Mouse (Mus musculus) heart, adult 2 months (tissue): ENCODE data around the gene Olfr1062. TPM values are rescaled to one million over a fixed set of nuclear protein-coding genes. Genes with fewer than 3 reads are reported as not detected.
A peak's percentile ranks its signal among the peaks of the same experiment; 100 is the strongest.
"Not testable (repeated sequence)": the region's sequence is repeated elsewhere in the genome, so short reads cannot be mapped to it uniquely, and the experiment has no call there.

Experiments used
- DNase-seq, 2 experiments: peaks; one replicate each; pipeline ENCODE4 v3.0.0; 2021
- H3K27ac ChIP-seq: fragments of 200-600 bp; 2 replicates; pipeline ENCODE4 v1.8.1; 2022
- H3K27me3 ChIP-seq: fragments of 200-500 bp; 2 replicates; pipeline ENCODE4 v1.6.1; 2012; ENCODE audit warnings: mild to moderate bottlenecking, low read length, inconsistent platforms, mixed read lengths; ENCODE audit not compliant: control insufficient read depth, insufficient read depth
- H3K36me3 ChIP-seq: fragments of 200-500 bp; 2 replicates; pipeline ENCODE4 v1.6.1; 2012; ENCODE audit warnings: low read length, inconsistent platforms; ENCODE audit not compliant: control insufficient read depth, insufficient read depth
- H3K4me1 ChIP-seq: fragments of 200-500 bp; 2 replicates; pipeline ENCODE4 v1.6.1; 2011; ENCODE audit warnings: low read length; ENCODE audit not compliant: control insufficient read depth, insufficient read depth
- H3K4me3 ChIP-seq: fragments of 200-600 bp; 2 replicates; pipeline ENCODE4 v1.8.1; 2022
- H3K79me2 ChIP-seq: fragments of 200-500 bp; replicated peaks from 2 replicates; pipeline ENCODE4 v1.6.1; 2012; ENCODE audit warnings: mild to moderate bottlenecking, inconsistent platforms, low read length, moderate library complexity, mixed read lengths; ENCODE audit not compliant: control insufficient read depth, insufficient read depth
- H3K9ac ChIP-seq: fragments of 200-500 bp; 2 replicates; pipeline ENCODE4 v1.6.1; 2012; ENCODE audit warnings: low read depth, mild to moderate bottlenecking, control low read depth, inconsistent platforms, low read length, mixed read lengths
- CTCF ChIP-seq: fragments of 200-600 bp; IDR thresholded peaks from 2 replicates; pipeline ENCODE4 v1.8.1; 2022; ENCODE audit warnings: antibody characterized with exemption, mild to moderate bottlenecking, moderate library complexity
- EP300 ChIP-seq: fragments of 200-500 bp; IDR thresholded peaks from 2 replicates; pipeline ENCODE4 v1.6.1; 2011; ENCODE audit warnings: low read depth, low read length, control low read depth; ENCODE audit not compliant: insufficient read depth
- POLR2A ChIP-seq: fragments of 200-500 bp; IDR thresholded peaks from 2 replicates; pipeline ENCODE4 v1.6.1; 2011; ENCODE audit warnings: mild to moderate bottlenecking, low read depth, low read length, control low read depth; ENCODE audit not compliant: insufficient read depth
- WGBS: fragments of 180-500 bp; shearing (Covaris S2); methylation state at CpG from one replicate; pipeline ENCODE4 v1.1.7; 2018; 5-methylcytosine and 5-hydroxymethylcytosine counted together
- intact Hi-C: fragments of 180-260 bp; cut with DNase I; formaldehyde crosslinking; loops from one replicate; pipeline ENCODE4 v1.15.1; 2025
- long read RNA-seq: library from polyadenylated mRNA; stranded (forward); transcript quantifications from one replicate; pipeline ENCODE4 v2.0.0, GENCODE M21; 2021
- polyA plus RNA-seq: library from polyadenylated mRNA; depleted of rRNA; stranded (reverse); fragments of >200 nt; gene quantifications from 2 replicates; pipeline ENCODE4 v1.2.3, GENCODE M21; 2012; rRNA removed
- total RNA-seq, 2 experiments: library from RNA; stranded (reverse); gene quantifications; 2 replicates each; pipeline ENCODE4 v1.2.3; 2021

The Olfr1062 gene
- total RNA-seq = not detected
- polyA plus RNA-seq = not detected in 2 replicates
- long read RNA-seq = 0 reads

- H3K27me3 ChIP-seq, DNase-seq, H3K9ac ChIP-seq, intact Hi-C loops, H3K36me3 ChIP-seq, H3K4me3 ChIP-seq, H3K27ac ChIP-seq, H3K4me1 ChIP-seq, H3K79me2 ChIP-seq: not testable (repeated sequence)
Measured at GRCm38 (mm10) chr2:86426649-86427048, at the start of gene Olfr1062. Olfr1062 (minus strand) TSS chr2:86426749.

GRCm38 (mm10) chr2:86464442-86465109 is 38.0 kb upstream of the Olfr1062 start:
- H3K4me3 ChIP-seq = no peak overlapping the region
- no peak overlapping the region for H3K27ac ChIP-seq
- no peaks in the 10 kb centered on the region for H3K27me3 ChIP-seq
- DNase-seq = peak; percentile 21 to 42
- no peak for TF ChIP-seq EP300
- TF ChIP-seq CTCF = peak; percentile 87
- intact Hi-C loops = loop anchor here (1.0 to 5.0 kb wide), 2 partner anchors 739 to 1342 kb away; no protein-coding TSS in a partner anchor
- WGBS = 21% methylated on average over 10 of the region's 10 CpGs
- H3K36me3 ChIP-seq = no peaks in the 10 kb centered on the region
- H3K9ac ChIP-seq = no peak overlapping the region
- H3K4me1 ChIP-seq = no peaks in the 10 kb centered on the region
- no peaks in the 10 kb centered on the region for H3K79me2 ChIP-seq

- TF ChIP-seq POLR2A (no peak), CTCF (no peak), EP300 (no peak)
- Histone ChIP-seq H3K79me2 (no peaks in the 10 kb centered on the region), H3K9ac (no peak overlapping the region), H3K4me3 (no peak overlapping the region), H3K27me3 (no peaks in the 10 kb centered on the region), H3K4me1 (no peaks in the 10 kb centered on the region), H3K36me3 (no peaks in the 10 kb centered on the region), H3K27ac (no peak overlapping the region)
- intact Hi-C loops = loop anchor here (5.0 kb wide), 1 partner anchor 1338 kb away; no protein-coding TSS in a partner anchor
- no peak for DNase-seq
- 55% methylated on average over 1 of the region's 1 CpGs for WGBS
Measured at GRCm38 (mm10) chr2:86460434-86460833, 33.9 kb upstream of the Olfr1062 start.

GRCm38 (mm10) chr2:86456169-86456568 is 29.6 kb upstream of the Olfr1062 start, which contains the start of gene Olfr1066:
Olfr1066 (minus strand) TSS chr2:86456269.
- H3K36me3 ChIP-seq = no peaks in the 10 kb centered on the region
- H3K4me1 ChIP-seq = no peaks in the 10 kb centered on the region
- H3K4me3 ChIP-seq = no peak within 1 kb of the TSS
- no peaks in the 10 kb centered on the region for H3K79me2 ChIP-seq
- 76% methylated on average over 1 of the region's 1 CpGs for WGBS
- no peak within 1 kb of the TSS for H3K9ac ChIP-seq
- no peak for DNase-seq
- TF ChIP-seq CTCF (no peak), EP300 (no peak), POLR2A (no peak)
- intact Hi-C loops = no loop called here
- no peak within 1 kb of the TSS for H3K27ac ChIP-seq
- no peaks in the 10 kb centered on the region for H3K27me3 ChIP-seq

- 33% methylated on average over 1 of the region's 1 CpGs for WGBS
- intact Hi-C loops = not testable (repeated sequence)
Measured at GRCm38 (mm10) chr2:86450491-86450890, 23.9 kb upstream of the Olfr1062 start, which contains the start of gene Olfr1065. Olfr1065 (minus strand) TSS chr2:86450591.

GRCm38 (mm10) chr2:86442101-86442500 is 15.6 kb upstream of the Olfr1062 start:
- 69% methylated on average over 1 of the region's 1 CpGs for WGBS

More at GRCm38 (mm10) chr2:86450491-86450890, 23.9 kb upstream of the Olfr1062 start, which contains the start of gene Olfr1065:
- DNase-seq, H3K36me3 ChIP-seq, H3K4me3 ChIP-seq, H3K9ac ChIP-seq, H3K79me2 ChIP-seq, H3K27me3 ChIP-seq, H3K27ac ChIP-seq, H3K4me1 ChIP-seq: not testable (repeated sequence)

GRCm38 (mm10) chr2:86428511-86428910 is 2.0 kb upstream of the Olfr1062 start:
- DNase-seq, intact Hi-C loops, H3K27ac ChIP-seq, H3K27me3 ChIP-seq, H3K36me3 ChIP-seq, H3K4me3 ChIP-seq, H3K9ac ChIP-seq, H3K79me2 ChIP-seq, H3K4me1 ChIP-seq: not testable (repeated sequence)
- 77% methylated on average over 8 of the region's 8 CpGs for WGBS

More at GRCm38 (mm10) chr2:86442101-86442500, 15.6 kb upstream of the Olfr1062 start:
- H3K27ac ChIP-seq, H3K4me3 ChIP-seq, H3K36me3 ChIP-seq, H3K79me2 ChIP-seq, H3K27me3 ChIP-seq, H3K4me1 ChIP-seq, H3K9ac ChIP-seq, intact Hi-C loops, DNase-seq: not testable (repeated sequence)
